Mouse (Mus musculus) MEL (cell line): Measurements from ENCODE around the gene Abcc4.

ENCODE experiments used
- CHD2 ChIP-seq: IDR thresholded peaks from 2 replicates; pipeline ENCODE4 v1.6.1; 2011; ENCODE audit warnings: low read length, improper control_type of control experiment
- CTCF ChIP-seq, 3 experiments: IDR thresholded peaks in 2 of 3; conservative IDR thresholded peaks in 1 of 3; 2 replicates each; pipeline ENCODE4 v1.5.1; 2011 to 2012; ENCODE audit warnings: low read length in 3 of 3, low read depth in 2 of 3, mild to moderate bottlenecking in 2 of 3, improper control_type of control experiment in 1 of 3, inconsistent platforms in 1 of 3, mixed read lengths in 1 of 3, moderate library complexity in 1 of 3; ENCODE audit not compliant: control insufficient read depth in 1 of 3, insufficient read depth in 1 of 3, poor library complexity in 1 of 3, severe bottlenecking in 1 of 3
- ELF1 ChIP-seq: IDR thresholded peaks from 2 replicates; pipeline ENCODE4 v1.6.1; 2014; ENCODE audit warnings: low read depth, mild to moderate bottlenecking, inconsistent platforms, low read length, improper control_type of control experiment, moderate library complexity
- EP300 ChIP-seq, 2 experiments: IDR thresholded peaks; 2 replicates each; pipeline ENCODE4 v1.6.1; 2011; ENCODE audit warnings: improper control_type of control experiment in 2 of 2, low read length in 2 of 2, low read depth in 1 of 2, mild to moderate bottlenecking in 1 of 2
- POLR2A ChIP-seq, 2 experiments: IDR thresholded peaks; 2 replicates each; pipeline ENCODE4 v1.6.1; 2011 to 2012; ENCODE audit warnings: low read length in 2 of 2, mild to moderate bottlenecking in 2 of 2, control low read depth in 1 of 2, improper control_type of control experiment in 1 of 2, low read depth in 1 of 2, moderate library complexity in 1 of 2; ENCODE audit not compliant: control insufficient read depth in 1 of 2, insufficient read depth in 1 of 2, poor library complexity in 1 of 2
- SMC3 ChIP-seq: IDR thresholded peaks from 2 replicates; pipeline ENCODE4 v1.6.1; 2011; ENCODE audit warnings: low read depth, low read length, improper control_type of control experiment
- TAL1 ChIP-seq: IDR thresholded peaks from 2 replicates; pipeline ENCODE4 v1.6.1; 2012; ENCODE audit warnings: mild to moderate bottlenecking, inconsistent platforms, low read length, moderate library complexity, mixed read lengths
- USF2 ChIP-seq, 2 experiments: IDR thresholded peaks; 2 replicates each; pipeline ENCODE4 v1.6.1; 2011 to 2012; ENCODE audit warnings: improper control_type of control experiment in 2 of 2, low read length in 2 of 2, borderline replicate concordance in 1 of 2, inconsistent platforms in 1 of 2, low read depth in 1 of 2, mild to moderate bottlenecking in 1 of 2; ENCODE audit not compliant: insufficient read depth in 1 of 2

DNA sequence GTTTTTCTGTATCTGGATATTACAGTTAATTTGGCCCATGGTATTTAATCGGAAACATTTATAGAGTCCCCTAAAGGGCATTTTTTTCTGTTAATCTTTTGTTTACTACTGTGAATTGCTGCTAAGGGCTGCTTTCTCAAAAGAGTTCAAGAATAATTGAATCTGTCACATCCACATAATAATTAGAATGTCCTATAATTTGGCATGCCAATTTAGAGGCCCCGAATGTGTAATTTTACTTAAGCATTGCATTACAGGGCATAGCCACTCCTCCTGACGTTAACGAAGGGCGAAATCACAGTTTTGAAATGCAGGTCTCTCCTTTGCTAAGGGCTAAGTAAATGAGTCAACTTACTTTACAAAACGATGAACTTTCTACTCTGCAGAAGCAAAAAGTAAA is 214.3 kb downstream of the Abcc4 start:
- no peak for TF ChIP-seq CTCF (IDR thresholded peaks at IDR 0.05 in 2 of 3, conservative IDR thresholded peaks at IDR 0.05 in 1 of 3; ENCODE audit: control insufficient read depth in 1 of 3, insufficient read depth in 1 of 3, low read depth in 2 of 3, low read length in 3 of 3, poor library complexity in 1 of 3, severe bottlenecking in 1 of 3)
- no peak for TF ChIP-seq POLR2A (IDR thresholded peaks at IDR 0.05; ENCODE audit: control insufficient read depth in 1 of 2, insufficient read depth in 1 of 2, low read depth in 1 of 2, low read length in 2 of 2, poor library complexity in 1 of 2)
- no peak for TF ChIP-seq TAL1
- TF ChIP-seq USF2 (IDR thresholded peaks at IDR 0.05; ENCODE audit: borderline replicate concordance in 1 of 2, insufficient read depth in 1 of 2, low read depth in 1 of 2, low read length in 2 of 2) = no peak
- no peak for TF ChIP-seq CHD2
- TF ChIP-seq EP300 (IDR thresholded peaks at IDR 0.05; ENCODE audit: low read depth in 1 of 2, low read length in 2 of 2) = no peak
- TF ChIP-seq SMC3 = no peak
- TF ChIP-seq ELF1 = no peak
